Mouse (Mus musculus) midbrain, embryonic 16.5 days (tissue): ENCODE measurements around the gene Tekt2. TPM values are rescaled to one million over a fixed set of nuclear protein-coding genes. Genes with fewer than 3 reads are reported as not detected.

Source experiments
- ATAC-seq: fragments of 200-750 bp; cut with Nextera tagmentation; 2 replicates; pipeline ENCODE4 v1.8.0; 2017; ENCODE audit warnings: moderate TSS enrichment
- H3K27ac ChIP-seq: fragments of 300-500 bp; sonication (generic); 2 replicates; pipeline ENCODE4 v1.5.1; 2014; ENCODE audit warnings: mild to moderate bottlenecking, low read length, mixed read lengths
- H3K27me3 ChIP-seq: fragments of 300-500 bp; sonication (generic); 2 replicates; pipeline ENCODE4 v1.6.1; 2014; ENCODE audit warnings: low read depth, low read length, mixed read lengths; ENCODE audit not compliant: control insufficient read depth, insufficient read depth
- H3K36me3 ChIP-seq: fragments of 300-500 bp; sonication (generic); 2 replicates; pipeline ENCODE4 v1.6.1; 2014; ENCODE audit warnings: mild to moderate bottlenecking, low read length, moderate library complexity, mixed read lengths; ENCODE audit not compliant: control insufficient read depth, insufficient read depth
- H3K4me1 ChIP-seq: fragments of 300-500 bp; sonication (generic); 2 replicates; pipeline ENCODE4 v1.6.1; 2014; ENCODE audit warnings: mild to moderate bottlenecking, low read length, mixed read lengths; ENCODE audit not compliant: control insufficient read depth, insufficient read depth
- H3K4me2 ChIP-seq: fragments of 300-500 bp; sonication (generic); 2 replicates; pipeline ENCODE4 v1.6.1; 2014; ENCODE audit warnings: mild to moderate bottlenecking, low read length, mixed read lengths
- H3K4me3 ChIP-seq: fragments of 300-500 bp; sonication (generic); 2 replicates; pipeline ENCODE4 v1.5.1; 2014; ENCODE audit warnings: low read depth, mild to moderate bottlenecking, low read length, moderate library complexity, mixed read lengths
- H3K9ac ChIP-seq: fragments of 300-500 bp; sonication (generic); 2 replicates; pipeline ENCODE4 v1.6.1; 2014; ENCODE audit warnings: low read depth, low read length, mixed read lengths
- H3K9me3 ChIP-seq: fragments of 300-500 bp; sonication (generic); replicated peaks from 2 replicates; pipeline ENCODE4 v1.6.1; 2014; ENCODE audit warnings: mild to moderate bottlenecking, low read length, mixed read lengths; ENCODE audit not compliant: control insufficient read depth, poor library complexity, severe bottlenecking
- WGBS: fragments of 180-500 bp; shearing (Covaris S2); extraction: QIAGEN DNeasy Blood & Tissue Kit; methylation state at CpG from one replicate; pipeline ENCODE4 v1.1.7; 2014; 5-methylcytosine and 5-hydroxymethylcytosine counted together
- polyA plus RNA-seq: library from polyadenylated mRNA; unstranded; fragments of >200 nt; fragmentation: Nextera tagmentation; extraction: Ambion mirVana; gene quantifications from 2 replicates; pipeline ENCODE4 v1.2.1, GENCODE M21; 2015

Gene Tekt2
- polyA plus RNA-seq, 1 experiment from 2014 or later: 17.3 TPM

GRCm38 (mm10) chr4:126311566-126312200 is 13.8 kb downstream of the Tekt2 start:
- WGBS: 86% methylated on average over 16 of the region's 16 CpGs
- Histone ChIP-seq H3K4me2 (no peak overlapping the region), H3K4me1 (no peaks in the 10 kb centered on the region), H3K9me3 (no peaks in the 10 kb centered on the region), H3K27me3 (no peaks in the 10 kb centered on the region), H3K27ac (no peak overlapping the region), H3K4me3 (no peak overlapping the region), H3K9ac (no peak overlapping the region), H3K36me3 (peaks cover 10% of the 10 kb centered on the region)
- no peak for ATAC-seq

DNA sequence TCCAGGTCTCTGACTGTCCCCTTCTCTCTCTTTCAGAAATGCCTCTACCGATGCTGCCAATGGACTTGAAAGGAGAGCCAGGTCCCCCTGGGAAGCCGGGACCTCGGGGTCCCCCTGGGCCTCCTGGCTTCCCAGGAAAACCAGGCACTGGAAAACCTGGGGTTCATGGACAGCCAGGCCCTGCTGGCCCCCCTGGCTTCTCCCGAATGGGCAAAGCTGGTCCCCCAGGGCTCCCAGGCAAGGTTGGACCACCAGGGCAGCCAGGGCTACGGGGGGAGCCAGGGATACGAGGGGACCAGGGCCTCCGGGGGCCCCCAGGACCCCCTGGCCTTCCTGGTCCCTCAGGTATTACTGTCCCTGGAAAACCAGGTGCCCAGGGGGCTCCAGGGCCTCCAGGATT is 15.1 kb downstream of the Tekt2 start:
- Histone ChIP-seq H3K27ac (no peak overlapping the region), H3K4me2 (no peak overlapping the region), H3K27me3 (no peaks in the 10 kb centered on the region), H3K4me1 (no peaks in the 10 kb centered on the region), H3K36me3 (no peaks in the 10 kb centered on the region), H3K9ac (no peak overlapping the region), H3K4me3 (no peak overlapping the region), H3K9me3 (no peaks in the 10 kb centered on the region)
- no peak for ATAC-seq
- WGBS: 71% methylated on average over 7 of the region's 7 CpGs

- 2% methylated on average over 7 of the region's 7 CpGs for WGBS
- peak overlapping the region; percentile 60 for H3K9ac ChIP-seq
- no peaks in the 10 kb centered on the region for H3K4me1 ChIP-seq
- H3K4me2 ChIP-seq: peak overlapping the region; percentile 52
- no peaks in the 10 kb centered on the region for H3K36me3 ChIP-seq
- no peaks in the 10 kb centered on the region for H3K9me3 ChIP-seq
- ATAC-seq: peak; percentile 92
- no peak overlapping the region for H3K27ac ChIP-seq
- H3K4me3 ChIP-seq: peak overlapping the region; percentile 33
- H3K27me3 ChIP-seq: no peaks in the 10 kb centered on the region
These were observed 15.6 kb downstream of the Tekt2 start for GRCm38 (mm10) chr4:126309922-126310309.

GRCm38 (mm10) chr4:126309211-126309921 is 16.1 kb downstream of the Tekt2 start:
- Histone ChIP-seq H3K36me3 (no peaks in the 10 kb centered on the region), H3K9ac (peak overlapping the region; percentile 60)
- peak; percentile 62 for ATAC-seq

GRCm38 (mm10) chr4:126306827-126307226 is 18.7 kb downstream of the Tekt2 start:
- Histone ChIP-seq H3K27ac (no peak overlapping the region), H3K4me3 (no peak overlapping the region), H3K9ac (no peak overlapping the region), H3K4me2 (no peak overlapping the region), H3K4me1 (no peaks in the 10 kb centered on the region), H3K9me3 (no peaks in the 10 kb centered on the region), H3K36me3 (no peaks in the 10 kb centered on the region), H3K27me3 (peaks cover 15% of the 10 kb centered on the region)
- ATAC-seq: no peak
- 11% methylated on average over 2 of the region's 2 CpGs for WGBS

More at GRCm38 (mm10) chr4:126309211-126309921, 16.1 kb downstream of the Tekt2 start:
- Histone ChIP-seq H3K4me1 (no peaks in the 10 kb centered on the region), H3K4me3 (peak overlapping the region; percentile 33), H3K9me3 (no peaks in the 10 kb centered on the region), H3K4me2 (peak overlapping the region; percentile 52), H3K27me3 (no peaks in the 10 kb centered on the region), H3K27ac (no peak overlapping the region)
- WGBS: 15% methylated on average over 20 of the region's 20 CpGs

GRCm38 (mm10) chr4:126306058-126306457 is 19.4 kb downstream of the Tekt2 start:
- WGBS: 93% methylated on average over 6 of the region's 6 CpGs
- Histone ChIP-seq H3K9me3 (no peaks in the 10 kb centered on the region), H3K4me1 (peaks cover 7% of the 10 kb centered on the region), H3K4me3 (no peak overlapping the region), H3K4me2 (no peak overlapping the region), H3K36me3 (no peaks in the 10 kb centered on the region), H3K27ac (no peak overlapping the region), H3K9ac (no peak overlapping the region), H3K27me3 (peaks cover 21% of the 10 kb centered on the region)
- no peak for ATAC-seq

GRCm38 (mm10) chr4:126305428-126305827 is 20.1 kb downstream of the Tekt2 start:
- Histone ChIP-seq H3K9me3 (no peaks in the 10 kb centered on the region), H3K36me3 (no peaks in the 10 kb centered on the region), H3K4me1 (peaks cover 10% of the 10 kb centered on the region), H3K27ac (no peak overlapping the region), H3K4me2 (no peak overlapping the region), H3K9ac (no peak overlapping the region), H3K4me3 (no peak overlapping the region), H3K27me3 (peaks cover 27% of the 10 kb centered on the region)
- no peak for ATAC-seq
- WGBS: 88% methylated on average over 1 of the region's 1 CpGs

GRCm38 (mm10) chr4:126303877-126304276 is 21.6 kb downstream of the Tekt2 start:
- WGBS: 56% methylated on average over 4 of the region's 4 CpGs
- H3K27ac ChIP-seq: no peak overlapping the region
- no peaks in the 10 kb centered on the region for H3K36me3 ChIP-seq
- no peak overlapping the region for H3K4me3 ChIP-seq
- no peak for ATAC-seq
- H3K4me1 ChIP-seq: peaks cover 10% of the 10 kb centered on the region
- H3K4me2 ChIP-seq: no peak overlapping the region
- H3K9ac ChIP-seq: no peak overlapping the region
- no peaks in the 10 kb centered on the region for H3K9me3 ChIP-seq
- peaks cover 40% of the 10 kb centered on the region for H3K27me3 ChIP-seq

DNA sequence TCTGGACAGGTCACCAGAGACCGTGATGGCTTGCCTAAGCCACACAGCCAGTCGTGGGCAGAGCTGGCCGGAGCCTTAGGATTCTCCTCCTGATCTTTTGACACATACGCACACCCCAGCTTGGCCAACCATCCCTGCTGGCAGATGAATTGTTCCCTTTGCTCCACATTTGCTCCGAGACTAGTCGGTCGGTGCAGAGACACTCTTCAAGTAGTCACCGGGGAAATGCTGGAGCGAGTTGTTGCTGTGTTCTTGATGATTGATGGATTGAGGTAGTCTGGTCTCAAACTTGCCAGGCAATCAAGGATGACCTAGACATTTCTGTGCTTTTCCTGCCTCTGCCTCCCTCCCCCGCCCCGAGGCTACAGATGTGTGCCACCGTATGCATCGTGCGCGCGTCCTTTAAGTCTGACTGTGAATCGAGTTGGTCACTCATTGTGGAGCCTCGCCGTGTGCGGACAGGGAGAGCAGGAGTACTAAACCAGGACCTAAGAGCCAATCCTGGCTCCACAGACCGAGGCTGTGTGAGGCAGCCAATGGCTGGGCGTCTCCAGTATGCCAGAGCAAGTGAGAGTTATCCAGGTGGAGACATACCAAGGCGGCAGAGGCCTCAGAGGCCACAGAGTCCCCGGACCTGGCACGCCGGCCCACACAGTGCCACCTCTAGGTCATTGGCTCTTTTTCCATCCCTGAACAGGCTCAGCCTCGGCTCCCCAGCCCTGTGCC is 23.7 kb downstream of the Tekt2 start:
- Histone ChIP-seq H3K36me3 (no peaks in the 10 kb centered on the region), H3K9ac (peak overlapping the region; percentile 31; the same call in 1 of the 2 replicates), H3K4me2 (peak overlapping the region; percentile 49), H3K9me3 (no peaks in the 10 kb centered on the region), H3K4me3 (peak overlapping the region; percentile 24), H3K27ac (no peak overlapping the region), H3K4me1 (peaks cover 15% of the 10 kb centered on the region), H3K27me3 (peaks cover 47% of the 10 kb centered on the region)
- ATAC-seq: peak; percentile 25; the same call in 1 of the 2 replicates
- WGBS: 4% methylated on average over 27 of the region's 27 CpGs
